Mouse (Mus musculus): ENCODE results near the gene Gm21818. TPM values are rescaled to one million over a fixed set of nuclear protein-coding genes. Genes with fewer than 3 reads are reported as not detected.
"Not testable (repeated sequence)": the region's sequence is repeated elsewhere in the genome, so short reads cannot be mapped to it uniquely, and the experiment has no call there.

Gene Gm21818
- not detected in 2 replicates for polyA plus RNA-seq (2011; ENCODE audit: insufficient read depth, insufficient read length, low replicate concordance, missing spikeins)

DNA sequence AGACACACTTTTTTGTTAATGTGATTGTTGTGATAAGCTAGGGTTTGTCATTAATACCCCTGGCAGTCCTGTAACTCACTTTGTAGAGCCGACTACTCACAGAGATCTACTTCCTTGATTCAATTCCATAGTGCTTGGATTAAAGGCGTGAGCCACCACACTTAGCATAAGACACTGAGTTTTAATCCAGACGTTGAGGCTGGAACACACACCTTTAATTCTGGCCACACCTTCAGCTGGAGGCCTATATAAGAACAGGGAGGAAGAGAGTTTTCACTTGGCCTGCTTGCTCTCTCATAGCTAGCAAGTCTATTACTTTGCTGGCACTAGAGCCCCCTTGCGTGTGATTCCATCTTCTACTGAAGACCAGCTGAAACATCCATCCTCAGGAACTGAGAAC, at the start of gene Gm21818:
Gene Gm21818 (plus strand): TSS at position 301 of the 400 bp plus-strand sequence.
- H3K4me1 ChIP-seq (ENCODE audit: control insufficient read depth, insufficient read depth, low read length); H3K27ac ChIP-seq (ENCODE audit: control insufficient read depth, insufficient read depth, low read depth, low read length, poor library complexity); H3K4me3 ChIP-seq (replicated peaks; ENCODE audit: control insufficient read depth, low read depth, low read length): not testable (repeated sequence)
- WGBS = 69% methylated on average over 4 of the region's 4 CpGs

DNA sequence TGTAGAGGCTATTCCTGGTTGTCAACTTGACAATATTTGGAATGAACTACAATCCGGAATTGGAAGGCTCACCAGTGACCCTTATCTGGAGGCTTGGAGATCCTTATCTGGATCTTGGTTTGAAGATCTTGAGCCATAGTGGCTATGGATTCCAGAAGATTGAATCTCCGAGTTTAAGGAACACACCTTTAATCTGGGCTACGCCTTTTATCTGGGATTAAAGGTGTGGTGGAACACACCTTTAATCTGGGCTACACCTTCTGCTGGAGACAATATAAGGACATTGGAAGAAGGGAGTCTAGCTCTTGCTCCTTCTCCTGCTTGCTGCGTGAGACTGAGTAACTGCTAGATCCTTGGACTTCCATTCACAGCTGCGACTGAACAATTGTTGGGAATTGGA, 32.3 kb upstream of the Gm21818 start, which contains the start of gene Gm20767:
Gene Gm20767 (plus strand): TSS at position 301 of the 400 bp plus-strand sequence.
- H3K4me3 ChIP-seq (replicated peaks; ENCODE audit: control insufficient read depth, low read depth, low read length); H3K27ac ChIP-seq (ENCODE audit: control insufficient read depth, insufficient read depth, low read depth, low read length, poor library complexity); H3K4me1 ChIP-seq (ENCODE audit: control insufficient read depth, insufficient read depth, low read length): not testable (repeated sequence)
- WGBS = 70% methylated on average over 2 of the region's 5 CpGs

DNA sequence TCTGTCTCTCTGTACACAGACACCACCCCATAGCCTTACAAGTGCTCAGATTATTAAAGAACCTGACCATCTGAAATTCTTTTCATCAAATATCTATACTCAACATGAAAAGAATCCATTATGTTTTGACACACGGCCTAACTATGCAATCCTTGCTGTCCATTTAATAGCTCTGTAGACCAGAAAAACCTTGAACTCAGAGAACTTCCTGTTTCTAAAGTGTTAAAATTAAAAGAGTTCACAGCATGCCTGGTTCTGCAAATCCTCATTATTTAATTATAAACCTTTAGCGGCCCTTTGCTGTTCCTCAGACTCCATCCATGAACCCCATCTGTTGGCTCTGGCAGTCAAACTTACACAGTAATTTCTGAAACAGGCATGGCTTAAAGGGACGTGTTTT, 29.9 kb upstream of the Gm21818 start:
- not testable (repeated sequence) for H3K27ac ChIP-seq (ENCODE audit: control insufficient read depth, insufficient read depth, low read depth, low read length, poor library complexity); H3K4me3 ChIP-seq (replicated peaks; ENCODE audit: control insufficient read depth, low read depth, low read length); H3K4me1 ChIP-seq (ENCODE audit: control insufficient read depth, insufficient read depth, low read length)
- 54% methylated on average over 2 of the region's 3 CpGs for WGBS

DNA sequence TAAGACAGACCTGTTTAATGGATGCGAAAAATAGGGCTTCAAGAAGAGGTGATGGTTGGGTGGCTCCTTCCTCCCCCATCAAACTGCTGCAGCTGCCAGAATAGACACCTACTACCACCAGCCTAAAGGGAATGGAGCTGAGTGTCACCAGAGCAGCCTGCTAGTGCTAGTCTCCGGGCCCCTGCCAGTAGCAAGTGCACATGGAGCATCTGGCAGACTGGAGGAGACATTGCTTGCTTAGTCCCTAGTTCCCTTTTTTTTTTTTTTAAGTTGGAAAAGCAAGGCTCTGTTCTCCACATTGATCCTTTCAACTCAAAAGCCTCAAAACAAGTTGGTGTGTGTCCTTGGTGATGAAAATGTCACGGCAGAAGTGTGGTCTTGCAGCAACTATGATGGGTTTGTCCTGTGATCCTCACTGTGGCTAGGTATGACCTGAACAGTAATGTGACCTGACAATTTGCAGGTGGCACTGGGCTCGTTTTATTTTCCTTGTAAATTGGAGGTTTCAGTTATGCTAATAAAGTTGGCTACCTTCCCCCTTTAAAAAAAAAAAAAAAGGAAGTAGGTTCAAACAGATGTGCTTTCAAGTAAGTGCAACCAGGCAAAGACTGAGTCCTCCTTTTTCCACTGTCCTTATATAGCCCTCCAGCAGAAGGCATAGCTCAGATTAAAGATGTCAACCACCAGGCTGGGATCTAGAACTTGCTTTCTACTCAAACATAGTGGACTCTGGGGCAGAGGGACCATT, 22.4 kb upstream of the Gm21818 start:
- WGBS = 5% methylated on average over 3 of the region's 4 CpGs
- not testable (repeated sequence) for H3K27ac ChIP-seq (ENCODE audit: control insufficient read depth, insufficient read depth, low read depth, low read length, poor library complexity); H3K4me1 ChIP-seq (ENCODE audit: control insufficient read depth, insufficient read depth, low read length); H3K4me3 ChIP-seq (replicated peaks; ENCODE audit: control insufficient read depth, low read depth, low read length)

DNA sequence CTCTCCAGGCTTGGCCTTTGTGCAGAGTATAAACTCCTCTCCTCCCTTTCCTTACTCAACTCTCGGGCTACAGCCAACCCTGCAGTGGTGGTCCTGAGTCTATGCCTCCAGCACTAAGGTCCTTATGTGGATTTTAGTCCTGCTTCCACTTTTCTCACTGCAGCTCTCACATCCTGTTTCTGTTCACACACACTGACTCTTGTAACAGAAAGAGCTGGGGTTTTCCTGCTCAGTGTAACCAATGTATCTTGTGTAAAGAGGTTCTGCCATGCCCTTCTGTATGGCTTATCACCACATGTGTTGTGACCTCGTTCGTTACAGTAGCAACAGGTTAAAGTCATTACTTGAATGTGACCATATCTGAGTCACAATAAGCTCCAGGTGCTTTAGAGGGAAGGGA, 21.6 kb upstream of the Gm21818 start:
- 7% methylated on average over 3 of the region's 3 CpGs for WGBS
- H3K4me1 ChIP-seq (ENCODE audit: control insufficient read depth, insufficient read depth, low read length); H3K4me3 ChIP-seq (replicated peaks; ENCODE audit: control insufficient read depth, low read depth, low read length): not testable (repeated sequence)
- peak overlapping the region; percentile 86 for H3K27ac ChIP-seq (ENCODE audit: control insufficient read depth, insufficient read depth, low read depth, low read length, poor library complexity)

DNA sequence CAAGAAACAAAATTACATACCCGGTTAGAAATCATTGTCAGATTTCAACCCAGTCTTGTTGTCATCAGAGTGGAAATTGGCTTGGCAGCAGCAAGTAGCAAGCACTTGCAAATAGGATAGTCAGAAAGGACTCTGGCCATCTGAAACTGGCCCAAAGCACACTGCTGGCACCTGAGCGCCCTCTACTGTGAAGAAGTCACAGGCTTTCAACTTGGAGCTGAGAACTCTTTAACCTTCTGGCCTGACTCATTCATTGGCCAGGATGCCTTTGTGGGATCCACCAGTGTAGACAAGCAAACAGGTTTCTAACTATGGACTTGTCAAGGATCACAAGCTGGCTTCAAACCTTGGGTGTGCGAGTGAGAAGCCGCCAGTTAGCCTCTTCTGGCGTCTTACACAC, 3.9 kb upstream of the Gm21818 start:
- 54% methylated on average over 5 of the region's 5 CpGs for WGBS
- not testable (repeated sequence) for H3K4me3 ChIP-seq (replicated peaks; ENCODE audit: control insufficient read depth, low read depth, low read length)

DNA sequence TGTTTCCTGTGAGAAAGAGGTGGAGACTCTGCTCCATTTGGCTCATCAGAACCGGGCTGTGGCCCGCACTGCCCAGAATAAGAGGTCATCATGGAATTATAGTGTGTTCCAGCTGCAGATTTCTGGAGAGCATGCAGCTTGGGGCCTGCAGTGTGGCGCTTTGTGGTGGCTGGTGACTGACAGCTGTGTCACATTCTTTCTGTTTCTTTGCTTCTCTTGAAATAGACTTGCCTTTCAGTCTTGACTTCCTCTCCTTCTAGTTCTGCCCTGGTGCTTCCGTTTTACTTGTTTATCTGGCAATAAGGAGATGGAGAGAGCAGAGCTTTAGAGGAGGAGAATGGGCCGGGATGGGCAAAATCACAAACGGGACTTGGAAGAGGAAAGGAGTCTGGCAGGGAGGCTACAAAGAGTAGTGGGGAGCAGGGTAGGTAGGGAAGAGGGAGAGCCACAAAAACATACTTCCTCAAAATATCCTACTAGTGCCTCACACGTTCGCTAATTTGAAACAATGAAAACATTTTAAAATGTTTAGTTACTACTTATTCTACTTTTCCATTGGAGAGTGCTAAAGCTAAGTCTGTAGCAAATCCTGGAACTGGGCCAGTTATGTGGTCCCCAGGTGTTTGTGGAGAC, 24.1 kb downstream of the Gm21818 start:
- 21% methylated on average over 7 of the region's 8 CpGs for WGBS
- not testable (repeated sequence) for H3K27ac ChIP-seq (ENCODE audit: control insufficient read depth, insufficient read depth, low read depth, low read length, poor library complexity); H3K4me3 ChIP-seq (replicated peaks; ENCODE audit: control insufficient read depth, low read depth, low read length); H3K4me1 ChIP-seq (ENCODE audit: control insufficient read depth, insufficient read depth, low read length)

More for the DNA sequence above, 3.9 kb upstream of the Gm21818 start:
- H3K4me1 ChIP-seq (ENCODE audit: control insufficient read depth, insufficient read depth, low read length); H3K27ac ChIP-seq (ENCODE audit: control insufficient read depth, insufficient read depth, low read depth, low read length, poor library complexity): not testable (repeated sequence)

DNA sequence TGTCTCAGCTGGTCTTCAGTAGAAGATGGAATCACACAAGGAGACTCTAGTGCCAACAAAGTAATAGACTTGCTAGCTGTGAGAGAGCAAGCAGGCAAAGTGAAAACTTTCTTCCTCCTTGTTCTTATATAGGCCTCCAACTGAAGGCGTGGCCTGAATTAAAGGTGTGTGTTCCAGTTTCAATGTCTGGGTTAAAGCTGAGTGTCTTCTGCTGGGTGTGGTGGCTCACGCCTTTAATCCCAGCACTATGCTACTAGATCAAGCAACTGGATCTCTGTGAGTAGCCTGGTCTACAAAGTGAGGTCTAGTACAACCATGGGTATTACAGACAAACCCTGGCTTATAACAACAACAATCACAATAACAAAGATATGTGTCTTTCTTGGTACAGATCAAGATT, 43.6 kb downstream of the Gm21818 start, which contains the start of gene Gm21762:
Gene Gm21762 (minus strand): TSS at position 101 of the 400 bp plus-strand sequence.
- H3K27ac ChIP-seq (ENCODE audit: control insufficient read depth, insufficient read depth, low read depth, low read length, poor library complexity); H3K4me3 ChIP-seq (replicated peaks; ENCODE audit: control insufficient read depth, low read depth, low read length); H3K4me1 ChIP-seq (ENCODE audit: control insufficient read depth, insufficient read depth, low read length): not testable (repeated sequence)
- WGBS = no CpG with 5 or more reads among the region's 2 CpGs

DNA sequence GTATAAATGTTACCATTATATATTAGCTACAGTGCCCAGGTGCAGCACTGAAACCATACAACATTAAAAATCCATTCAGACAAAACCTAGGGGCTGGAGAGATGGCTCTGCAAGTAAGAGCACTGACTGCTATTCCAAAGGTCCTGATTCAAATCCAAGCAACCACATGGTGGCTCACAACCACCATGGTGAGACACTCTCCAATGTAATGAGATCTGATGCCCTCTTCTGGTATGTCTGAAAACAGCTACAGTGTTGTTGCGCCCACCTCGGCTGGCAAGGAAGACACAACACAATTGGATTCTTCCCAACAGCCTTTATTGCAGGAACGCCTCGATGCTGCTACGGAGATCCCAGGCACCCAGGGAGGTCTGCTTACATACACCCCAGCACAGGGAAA, 48.7 kb downstream of the Gm21818 start:
- not testable (repeated sequence) for H3K27ac ChIP-seq (ENCODE audit: control insufficient read depth, insufficient read depth, low read depth, low read length, poor library complexity); H3K4me1 ChIP-seq (ENCODE audit: control insufficient read depth, insufficient read depth, low read length); H3K4me3 ChIP-seq (replicated peaks; ENCODE audit: control insufficient read depth, low read depth, low read length)
- 76% methylated on average over 5 of the region's 5 CpGs for WGBS
- peak; percentile 15; the same call in 1 of the 2 replicates for TF ChIP-seq CTCF (IDR thresholded peaks at IDR 0.05; ENCODE audit: control insufficient read depth, insufficient read depth, low read length)

DNA sequence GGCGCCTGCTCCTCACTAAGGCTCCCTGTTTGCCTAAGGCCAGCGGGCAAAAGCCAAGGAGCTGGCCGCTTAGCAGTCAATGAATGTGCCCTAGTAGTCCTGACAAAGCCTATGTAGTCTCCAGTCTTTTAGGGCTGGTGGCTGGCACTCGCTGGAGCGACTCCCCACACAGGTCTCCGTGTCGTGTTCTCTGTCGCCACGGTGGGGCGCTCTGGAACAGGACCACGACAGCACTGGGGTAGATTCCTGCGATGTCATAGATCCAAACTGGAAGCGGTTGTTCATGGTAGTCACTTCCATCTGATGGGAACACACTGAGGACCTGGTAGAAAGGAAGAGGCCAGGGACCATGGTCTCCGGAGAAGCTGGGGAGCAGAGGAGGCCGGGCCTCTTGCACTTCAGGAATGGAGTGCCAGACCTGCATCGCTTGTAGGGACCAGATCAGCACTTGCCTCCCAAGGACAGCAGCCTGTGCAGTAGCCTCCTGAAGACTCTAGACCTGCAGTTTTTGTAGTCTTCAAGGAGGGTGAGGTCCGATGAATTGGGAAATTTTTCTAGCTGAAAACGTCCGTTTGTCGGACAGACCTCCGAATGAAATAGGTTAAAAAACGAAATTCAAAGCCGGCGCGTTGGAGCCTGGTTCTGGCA, 50.9 kb downstream of the Gm21818 start:
- H3K27ac ChIP-seq (ENCODE audit: control insufficient read depth, insufficient read depth, low read depth, low read length, poor library complexity); H3K4me1 ChIP-seq (ENCODE audit: control insufficient read depth, insufficient read depth, low read length); H3K4me3 ChIP-seq (replicated peaks; ENCODE audit: control insufficient read depth, low read depth, low read length): not testable (repeated sequence)
- 91% methylated on average over 16 of the region's 25 CpGs for WGBS

Other genes starting within 250 kb of the Gm21818 start
- not detected in 2 replicates for gene Gm21761, start 243.2 kb upstream of the Gm21818 start, polyA plus RNA-seq (2011; ENCODE audit: insufficient read depth, insufficient read length, low replicate concordance, missing spikeins)
- not detected in 2 replicates for gene B020031M17Rik, start 221.6 kb upstream of the Gm21818 start, polyA plus RNA-seq (2011; ENCODE audit: insufficient read depth, insufficient read length, low replicate concordance, missing spikeins)
- gene Gm36079, start 145.4 kb upstream of the Gm21818 start, polyA plus RNA-seq (2011; ENCODE audit: insufficient read depth, insufficient read length, low replicate concordance, missing spikeins) = not detected in 2 replicates
- gene Gm21188, start 120.2 kb upstream of the Gm21818 start, polyA plus RNA-seq (2011; ENCODE audit: insufficient read depth, insufficient read length, low replicate concordance, missing spikeins) = 15.0 and 34.3 TPM in 2 replicates
- gene Gm20767, start 32.2 kb upstream of the Gm21818 start, polyA plus RNA-seq (2011; ENCODE audit: insufficient read depth, insufficient read length, low replicate concordance, missing spikeins) = not detected in 2 replicates
- gene Gm21762, start 43.5 kb downstream of the Gm21818 start, polyA plus RNA-seq (2011; ENCODE audit: insufficient read depth, insufficient read length, low replicate concordance, missing spikeins) = 5.7 TPM in 1 of 2 replicates, not detected in the other
- gene Gm21731, start 66.7 kb downstream of the Gm21818 start, polyA plus RNA-seq (2011; ENCODE audit: insufficient read depth, insufficient read length, low replicate concordance, missing spikeins) = not detected in 2 replicates
- 1.7 TPM in 1 of 2 replicates, not detected in the other for gene AF067061, start 90.7 kb downstream of the Gm21818 start, polyA plus RNA-seq (2011; ENCODE audit: insufficient read depth, insufficient read length, low replicate concordance, missing spikeins)
- gene BC147527, start 128.0 kb downstream of the Gm21818 start, polyA plus RNA-seq (2011; ENCODE audit: insufficient read depth, insufficient read length, low replicate concordance, missing spikeins) = 4.8 and 24.3 TPM in 2 replicates
- not detected in 2 replicates for gene Tcstv3, start 144.4 kb downstream of the Gm21818 start, polyA plus RNA-seq (2011; ENCODE audit: insufficient read depth, insufficient read length, low replicate concordance, missing spikeins)